Mouse (Mus musculus) gastrocnemius, adult 8-10 months (tissue): ENCODE results near the gene Il19. TPM values are rescaled to one million over a fixed set of nuclear protein-coding genes. Genes with fewer than 3 reads are reported as not detected.

Experiments used
- DNase-seq, 2 experiments: peaks; one replicate each; pipeline ENCODE4 v3.0.0; 2022; ENCODE audit warnings: low spot score in 2 of 2
- total RNA-seq, 4 experiments: library from RNA; stranded (reverse); gene quantifications; 2 replicates each; pipeline ENCODE4 v1.2.4; 2022

The Il19 gene
- total RNA-seq: under 1 TPM in 1 of 4 experiments, not detected in 3; 0.43 TPM

- no peak for DNase-seq
These were observed at the start of gene Il19 for GRCm38 (mm10) chr1:130940065-130940687. TSS of gene Il19 (minus strand) at chr1:130940115.

- no peak for DNase-seq
These were observed 49.4 kb upstream of the Il19 start for GRCm38 (mm10) chr1:130989331-130989730.

- DNase-seq: no peak
These were observed 47.5 kb upstream of the Il19 start for GRCm38 (mm10) chr1:130987418-130987817.

- no peak for DNase-seq
These were observed 47.1 kb upstream of the Il19 start for GRCm38 (mm10) chr1:130987001-130987400.

- no peak for DNase-seq
These were observed 44.5 kb upstream of the Il19 start for GRCm38 (mm10) chr1:130984441-130984840.

- DNase-seq: no peak
These were observed 39.5 kb upstream of the Il19 start for GRCm38 (mm10) chr1:130979455-130979854.

- DNase-seq: peak in 1 of 2 experiments; percentile 22
These were observed 24.0 kb upstream of the Il19 start for GRCm38 (mm10) chr1:130963891-130964290.

GRCm38 (mm10) chr1:130946920-130947319 lies 7.0 kb upstream of the Il19 start:
- no peak for DNase-seq

- DNase-seq: peak in 1 of 2 experiments; percentile 8
These were observed 1.9 kb upstream of the Il19 start for GRCm38 (mm10) chr1:130941801-130942200.

GRCm38 (mm10) chr1:130938192-130938591 lies 1.7 kb downstream of the Il19 start:
- no peak for DNase-seq

- no peak for DNase-seq
These were observed 2.7 kb downstream of the Il19 start for GRCm38 (mm10) chr1:130937170-130937569.

- DNase-seq: no peak
These were observed 3.6 kb downstream of the Il19 start for GRCm38 (mm10) chr1:130936351-130936750.

GRCm38 (mm10) chr1:130926484-130926883 lies 13.4 kb downstream of the Il19 start:
- DNase-seq: no peak

- DNase-seq: no peak
These were observed 21.5 kb downstream of the Il19 start for GRCm38 (mm10) chr1:130918323-130918980.

- no peak for DNase-seq
These were observed 28.4 kb downstream of the Il19 start, which contains the start of gene Il20 for GRCm38 (mm10) chr1:130911401-130912010. TSS of gene Il20 (minus strand) at chr1:130911451.

- DNase-seq: no peak
These were observed 37.4 kb downstream of the Il19 start for GRCm38 (mm10) chr1:130902505-130902904.

- no peak for DNase-seq
These were observed 45.4 kb downstream of the Il19 start for GRCm38 (mm10) chr1:130894468-130894867.

- no peak for DNase-seq
These were observed 46.4 kb downstream of the Il19 start for GRCm38 (mm10) chr1:130893329-130894040.

GRCm38 (mm10) chr1:130892446-130892845 lies 47.5 kb downstream of the Il19 start:
- DNase-seq: no peak

- no peak for DNase-seq
These were observed 52.6 kb downstream of the Il19 start, which contains the start of gene Il24 for GRCm38 (mm10) chr1:130887354-130887753. TSS of gene Il24 (minus strand) at chr1:130887454.

GRCm38 (mm10) chr1:130883146-130883545 lies 56.8 kb downstream of the Il19 start:
- no peak for DNase-seq
